Mouse (Mus musculus) ES-E14 (cell line): ENCODE measurements at regions not wholly inside any gene's neighbourhood (a gene's known extent, or its start where the extent isn't known, plus 50 kb on each side); places are given as distances from the start of the nearest gene placed in this dataset.
"Not testable (repeated sequence)": the region's sequence is repeated elsewhere in the genome, so short reads cannot be mapped to it uniquely, and the experiment has no call there.

Source experiments
- CHD2 ChIP-seq: IDR thresholded peaks from 2 replicates; pipeline ENCODE4 v1.6.1; 2014; ENCODE audit warnings: mild to moderate bottlenecking, low read depth, low read length, inconsistent platforms
- HCFC1 ChIP-seq: IDR thresholded peaks from 2 replicates; pipeline ENCODE4 v1.6.1; 2012; ENCODE audit warnings: low read length, inconsistent platforms, borderline replicate concordance; ENCODE audit not compliant: insufficient read depth
- MAFK ChIP-seq: IDR thresholded peaks from 2 replicates; pipeline ENCODE4 v1.6.1; 2014; ENCODE audit warnings: mild to moderate bottlenecking, low read depth, low read length, inconsistent platforms; ENCODE audit not compliant: insufficient read depth
- ZC3H11A ChIP-seq: IDR thresholded peaks from 2 replicates; pipeline ENCODE4 v1.6.1; 2012; ENCODE audit warnings: low read depth, mild to moderate bottlenecking, inconsistent platforms, low read length, borderline replicate concordance
- ZNF384 ChIP-seq: IDR thresholded peaks from 2 replicates; pipeline ENCODE4 v1.6.1; 2012; ENCODE audit warnings: low read depth, low read length, inconsistent platforms

- TF ChIP-seq ZNF384, ZC3H11A, MAFK, CHD2, HCFC1: not testable (repeated sequence)
These were observed 384.3 kb upstream of the 5730507C01Rik start for GRCm38 (mm10) chr12:18130053-18130452.
